Mouse (Mus musculus): ENCODE results near the gene Olfr92.

GRCm38 (mm10) chr17:37081659-37082058 lies 38.2 kb downstream of the Olfr92 start:
- TF ChIP-seq CTCF (IDR thresholded peaks at IDR 0.05): no peak
- no peak for TF ChIP-seq EP300 (IDR thresholded peaks at IDR 0.05; ENCODE audit: insufficient read depth, low read depth, low read length)
